Mouse (Mus musculus) myocyte (in vitro differentiated cells): ENCODE data around the gene Fam117a.

Source experiments
- E2F4 ChIP-seq: IDR thresholded peaks from one replicate; pipeline ENCODE4 v1.6.1; 2011; ENCODE audit warnings: mild to moderate bottlenecking, control low read depth, moderate library complexity; ENCODE audit not compliant: insufficient read depth
- POLR2A ChIP-seq: IDR thresholded peaks from one replicate; pipeline ENCODE4 v1.6.1; 2011; ENCODE audit warnings: low read depth, mild to moderate bottlenecking, control low read depth, moderate library complexity; ENCODE audit not compliant: insufficient read length
- POLR2AphosphoS2 ChIP-seq: IDR thresholded peaks from one replicate; pipeline ENCODE4 v1.6.1; 2011; ENCODE audit warnings: low read depth, control low read depth; ENCODE audit not compliant: insufficient read length
- REST ChIP-seq: IDR thresholded peaks from one replicate; pipeline ENCODE4 v1.6.1; 2011; ENCODE audit warnings: mild to moderate bottlenecking, control low read depth, moderate library complexity; ENCODE audit not compliant: insufficient read depth, insufficient read length
- TCF12 ChIP-seq: IDR thresholded peaks from one replicate; pipeline ENCODE4 v1.6.1; 2011; ENCODE audit warnings: mild to moderate bottlenecking, control low read depth; ENCODE audit not compliant: poor library complexity, insufficient read depth, severe bottlenecking
- USF1 ChIP-seq: IDR thresholded peaks from one replicate; pipeline ENCODE4 v1.6.1; 2011; ENCODE audit warnings: low read depth, mild to moderate bottlenecking, control low read depth, moderate library complexity

DNA sequence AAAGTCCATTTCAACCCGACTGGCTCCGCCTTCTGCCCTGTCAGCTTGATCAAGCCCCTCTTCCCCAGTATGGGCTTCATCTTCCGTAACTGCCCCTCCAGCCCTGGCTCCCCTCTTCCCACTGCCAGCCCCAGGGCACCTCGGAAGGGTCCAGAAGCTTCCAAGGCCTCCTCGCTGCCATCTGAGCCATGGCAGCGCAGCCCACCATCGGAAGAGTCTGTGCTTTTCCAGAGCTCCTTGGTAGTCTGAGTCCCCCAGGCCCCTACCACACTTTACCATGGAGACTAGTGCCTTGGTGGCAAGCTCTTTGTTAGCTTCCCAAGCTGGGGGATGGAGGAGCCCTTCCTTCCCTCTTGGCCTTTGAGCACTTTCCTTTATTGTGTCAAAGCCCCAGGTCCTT lies 43.9 kb downstream of the Fam117a start:
- TF ChIP-seq POLR2A (no peak), POLR2AphosphoS2 (no peak), E2F4 (no peak), USF1 (no peak), TCF12 (no peak), REST (no peak)
